Mouse (Mus musculus) cerebellum, adult 2 months (tissue): ENCODE data around the gene Card11.

Source experiments
- CTCF ChIP-seq: fragments of 200-500 bp; IDR thresholded peaks from 2 replicates; pipeline ENCODE4 v1.5.1; 2011; ENCODE audit warnings: low read depth, mild to moderate bottlenecking, control low read depth, low read length, moderate library complexity, borderline replicate concordance; ENCODE audit not compliant: insufficient read depth
- POLR2A ChIP-seq: fragments of 200-500 bp; IDR thresholded peaks from 2 replicates; pipeline ENCODE4 v1.6.1; 2011; ENCODE audit warnings: low read length, control low read depth, borderline replicate concordance; ENCODE audit not compliant: insufficient read depth

DNA sequence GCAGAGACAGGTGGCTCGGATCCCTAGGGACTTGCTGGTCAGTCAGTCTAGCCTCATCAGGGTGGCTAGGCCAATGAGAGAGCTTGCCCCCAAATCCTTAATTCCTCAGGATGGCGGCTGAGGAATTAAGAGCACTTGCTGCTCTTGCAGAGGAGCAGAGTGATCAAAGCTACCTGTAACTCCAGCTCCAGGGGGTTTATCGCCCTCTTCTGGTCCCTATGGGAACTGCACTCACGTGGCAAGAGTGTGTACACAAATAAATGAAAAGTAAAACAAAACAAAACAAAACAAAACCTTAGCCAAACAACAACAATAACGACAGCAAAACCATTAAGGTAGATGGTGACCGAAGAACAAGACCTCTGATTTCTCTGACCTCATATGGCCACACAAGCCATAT lies 121.7 kb downstream of the Card11 start:
- no peak for TF ChIP-seq CTCF
- no peak for TF ChIP-seq POLR2A
